Mouse (Mus musculus) kidney, postnatal 36 days (tissue): Measurements from ENCODE around the gene Ackr2.
A peak's percentile ranks its signal among the peaks of the same experiment; 100 is the strongest.

Experiments used
- DNase-seq, 2 experiments: peaks; one replicate each; pipeline ENCODE4 v3.0.0; 2021 to 2022; ENCODE audit warnings: mixed read lengths in 2 of 2

The Ackr2 gene

DNA sequence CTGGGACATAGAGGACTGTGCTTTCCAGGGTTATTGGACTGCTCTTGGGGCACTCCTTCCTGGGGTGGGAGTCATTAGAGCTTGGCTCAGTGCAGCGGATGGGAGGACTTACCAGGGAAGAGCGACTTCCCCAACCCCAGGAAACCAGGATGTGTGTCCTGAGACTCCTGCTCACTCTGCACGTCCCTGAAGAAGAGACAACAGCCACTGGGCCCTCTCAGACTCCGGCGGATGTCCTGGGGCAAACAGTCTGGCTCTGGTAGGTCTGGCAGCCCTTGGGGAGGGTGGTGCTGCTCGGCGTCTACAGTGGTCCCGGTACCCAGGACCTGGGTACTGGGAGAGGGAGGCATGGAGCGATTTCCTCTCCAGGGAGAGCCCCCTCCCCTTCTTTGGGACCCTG, at the start of gene Ackr2:
Gene Ackr2, plus strand, starts transcription at position 111 of the 400 bp plus-strand sequence.
- peak in 1 of 2 experiments; percentile 10 for DNase-seq

DNA sequence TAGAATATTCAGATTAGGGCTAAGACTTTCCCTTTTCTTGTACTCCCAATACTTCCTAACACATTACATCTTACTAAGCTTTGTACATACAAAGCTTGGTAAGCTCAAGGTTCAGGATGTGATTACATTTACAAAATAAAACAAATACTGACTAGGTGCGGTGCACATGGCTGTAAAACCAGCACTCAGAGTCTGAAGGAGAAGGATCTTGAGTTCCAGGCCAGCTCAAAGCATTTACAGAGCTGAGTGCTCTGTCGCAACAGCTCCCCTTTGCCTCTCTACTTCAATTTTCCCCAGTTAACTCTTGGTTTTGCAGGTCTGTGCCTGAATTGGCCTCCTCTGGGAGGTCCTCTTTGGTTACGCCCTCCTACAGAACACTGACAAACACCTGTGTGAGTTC, 43.9 kb upstream of the Ackr2 start:
- DNase-seq: no peak

DNA sequence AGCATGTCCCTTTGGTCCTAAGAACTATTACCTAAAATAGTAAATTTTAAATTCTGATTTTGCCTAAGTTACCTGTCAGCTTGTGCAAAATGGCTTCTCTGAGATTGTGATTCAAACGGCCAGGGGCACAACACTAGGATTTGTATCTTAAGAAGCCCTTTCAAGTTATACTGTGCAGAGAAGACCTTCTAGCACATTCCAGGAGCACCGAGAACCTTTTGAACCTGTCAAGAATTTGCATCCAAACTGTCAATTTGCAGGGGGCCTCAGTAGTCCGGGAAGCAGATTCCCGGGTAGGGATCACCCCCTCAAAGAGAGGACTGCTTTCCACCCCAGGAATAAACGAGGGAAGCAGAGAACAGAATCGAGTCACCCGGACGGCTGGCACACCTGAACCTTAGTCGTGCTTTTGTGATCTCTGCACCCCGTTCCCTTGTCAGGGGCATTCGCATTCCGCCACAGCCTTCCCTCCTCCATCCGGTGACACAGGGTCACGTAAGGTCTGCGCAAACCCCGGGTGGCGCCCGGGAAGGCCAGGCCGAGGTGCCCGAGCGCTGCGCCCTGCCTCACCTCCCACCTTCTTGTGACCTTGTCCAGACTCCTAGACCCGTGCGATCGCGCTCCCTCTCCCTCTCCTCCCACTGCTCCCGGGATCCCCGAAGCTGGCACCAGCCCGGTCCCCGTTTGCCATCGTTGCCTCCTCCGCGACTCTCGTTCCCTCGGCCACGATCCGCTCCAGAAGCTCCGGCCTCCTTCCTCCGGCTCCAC, 41.3 kb upstream of the Ackr2 start:
- DNase-seq: peak; percentile 60 to 72

DNA sequence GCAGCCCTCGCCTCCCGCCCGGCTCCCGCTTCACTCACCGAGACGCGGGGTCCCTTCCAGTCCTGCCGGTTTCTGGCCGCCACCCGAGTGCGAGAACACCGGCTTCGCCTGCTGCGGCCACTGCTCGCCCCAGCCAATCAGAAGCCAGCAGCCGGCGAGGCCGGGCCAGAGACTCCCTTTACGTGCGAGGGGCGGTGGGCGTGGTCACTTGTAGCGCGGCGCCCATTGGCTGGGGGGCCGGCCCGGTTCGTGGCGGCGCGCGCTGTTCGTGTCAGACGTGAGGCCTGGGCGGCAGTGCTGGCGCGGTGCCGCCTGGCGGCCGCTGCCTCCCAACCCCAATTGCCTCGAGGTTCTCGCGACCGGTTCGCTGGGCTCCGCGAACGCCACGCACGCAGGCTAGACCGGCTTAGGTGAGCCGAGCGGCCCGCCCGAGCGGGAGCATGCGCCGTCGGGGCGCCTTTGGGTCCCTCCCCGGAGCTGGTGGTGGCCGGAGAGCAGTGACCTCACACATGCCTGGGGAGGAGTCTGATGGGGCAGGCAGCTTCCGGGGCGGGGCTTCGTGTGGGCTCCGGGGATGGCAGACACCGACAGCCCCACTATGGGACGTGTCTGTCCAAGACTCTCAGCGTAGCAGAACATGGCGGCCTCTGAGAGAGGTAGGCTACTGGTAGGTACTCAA, 40.5 kb upstream of the Ackr2 start:
- DNase-seq: peak; percentile 98 to 99

DNA sequence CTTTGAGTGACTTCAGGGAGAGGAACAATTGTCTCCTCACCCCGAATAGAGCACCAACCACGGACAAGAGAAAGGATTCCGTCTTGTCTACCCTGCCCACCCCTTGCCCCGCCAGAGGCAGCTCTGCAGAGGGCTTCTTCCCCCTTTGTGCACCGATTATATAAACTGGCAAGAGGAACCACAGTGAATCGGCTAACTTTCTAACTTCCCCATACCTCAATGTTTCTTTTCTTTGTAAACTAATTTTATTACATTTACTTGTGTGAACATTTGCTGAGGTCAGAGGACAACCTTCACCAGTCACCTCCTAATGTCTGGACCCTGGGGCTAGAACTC, 40.0 kb upstream of the Ackr2 start, which contains the start of gene Higd1a:
Gene Higd1a, minus strand, starts transcription at position 210 of the 336 bp plus-strand sequence.
- no peak for DNase-seq

DNA sequence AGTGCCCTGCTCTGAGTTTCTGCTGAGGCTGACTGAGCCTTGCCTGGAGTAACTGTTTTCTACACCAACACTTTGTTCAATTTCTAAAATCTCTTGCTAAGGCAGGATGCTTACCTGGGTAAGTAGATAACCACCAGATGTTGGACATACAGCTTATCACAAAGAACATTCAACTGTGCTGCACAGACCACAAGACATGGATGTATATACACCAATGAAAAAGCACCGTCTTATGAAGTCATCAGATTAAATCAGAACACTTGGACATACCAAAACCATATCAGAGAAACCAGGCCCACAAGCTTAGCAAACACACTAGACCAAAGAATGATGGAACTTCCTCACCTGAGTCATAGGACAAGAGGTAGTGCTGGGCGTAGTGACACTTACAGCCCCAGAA, 38.8 kb upstream of the Ackr2 start:
- DNase-seq: no peak

DNA sequence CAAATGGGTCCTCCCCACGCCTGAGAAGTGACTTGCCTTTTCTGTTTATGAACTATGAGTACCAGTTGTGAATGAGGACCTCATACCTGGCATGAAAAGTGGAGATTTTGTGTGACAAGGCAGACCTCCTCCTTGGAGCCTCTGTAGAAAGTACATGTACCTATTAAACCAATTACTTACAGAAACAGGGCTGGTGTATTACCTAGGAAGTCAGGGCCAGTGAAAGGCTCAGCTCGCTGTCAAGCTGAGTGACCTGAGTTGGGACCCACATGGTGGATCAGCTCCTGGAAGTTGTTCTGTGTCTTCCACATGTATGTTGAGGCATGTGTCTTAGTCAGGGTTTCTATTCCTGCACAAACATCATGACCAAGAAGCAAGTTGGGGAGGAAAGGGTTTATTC, 37.2 kb upstream of the Ackr2 start:
- no peak for DNase-seq

DNA sequence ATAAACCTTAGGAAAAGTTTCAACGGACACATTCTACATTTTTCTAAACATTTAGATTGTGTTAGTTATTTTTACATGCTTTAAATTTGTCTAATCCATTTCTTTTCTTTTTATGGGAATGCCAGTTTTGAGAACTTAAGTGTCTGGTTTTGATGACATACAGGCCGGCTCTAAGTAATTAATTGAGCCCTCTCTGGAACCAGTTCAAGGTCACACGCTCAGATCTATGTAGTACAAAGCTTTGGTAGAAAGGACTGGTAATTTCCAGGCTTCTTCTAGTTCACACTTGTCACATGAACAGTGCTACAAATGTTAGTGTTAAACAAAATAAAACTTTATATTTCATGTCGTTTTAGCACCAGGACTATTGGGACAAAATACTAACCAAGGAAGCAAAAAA, 33.3 kb upstream of the Ackr2 start:
- DNase-seq: no peak

DNA sequence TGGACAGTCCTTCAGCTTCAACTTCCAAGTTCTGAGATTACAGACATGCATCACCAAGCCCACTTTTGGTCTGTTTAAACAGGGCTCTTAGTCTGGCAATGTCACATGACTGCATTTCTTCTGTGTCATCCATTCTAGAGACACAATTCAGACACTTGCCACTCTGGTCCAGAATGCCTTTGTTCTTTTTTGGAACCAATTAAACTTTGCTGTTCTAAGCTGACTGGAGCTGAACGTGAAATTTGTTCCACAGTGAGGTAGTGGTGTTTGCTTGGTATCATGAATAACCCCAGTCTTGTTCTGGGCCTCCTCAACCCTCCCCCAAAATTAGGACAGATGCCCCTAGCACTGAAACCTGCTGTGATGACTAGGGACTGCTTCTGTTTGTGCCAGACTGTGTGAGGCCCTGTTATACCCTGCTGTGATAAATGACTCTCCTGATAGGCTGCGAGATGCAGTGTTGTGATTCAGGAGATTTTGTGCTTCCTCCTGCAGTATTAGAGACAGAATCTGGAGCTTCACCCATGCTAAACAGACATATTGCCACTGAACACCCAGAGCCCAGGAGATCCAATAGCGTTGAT, 32.6 kb upstream of the Ackr2 start:
- DNase-seq: no peak

DNA sequence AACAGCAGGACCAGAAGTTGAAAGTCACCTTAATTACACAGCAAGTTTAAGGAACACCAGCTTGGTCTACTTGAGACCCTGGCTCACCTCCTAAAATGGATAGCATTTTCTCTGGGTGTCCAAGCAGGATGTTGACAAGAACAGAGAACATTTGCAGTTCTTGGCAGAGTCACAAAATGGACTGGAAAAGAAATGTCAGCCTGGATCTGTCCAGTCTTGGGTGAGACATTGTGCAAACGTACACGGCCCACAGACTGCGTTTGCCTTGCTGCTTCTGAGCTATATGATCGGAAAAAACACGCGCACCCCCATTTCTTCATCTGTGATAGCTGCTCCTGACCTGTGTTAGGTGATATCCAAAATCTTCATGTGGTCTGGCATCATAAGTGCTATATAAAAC, 30.5 kb upstream of the Ackr2 start:
- DNase-seq: peak in 1 of 2 experiments; percentile 45

DNA sequence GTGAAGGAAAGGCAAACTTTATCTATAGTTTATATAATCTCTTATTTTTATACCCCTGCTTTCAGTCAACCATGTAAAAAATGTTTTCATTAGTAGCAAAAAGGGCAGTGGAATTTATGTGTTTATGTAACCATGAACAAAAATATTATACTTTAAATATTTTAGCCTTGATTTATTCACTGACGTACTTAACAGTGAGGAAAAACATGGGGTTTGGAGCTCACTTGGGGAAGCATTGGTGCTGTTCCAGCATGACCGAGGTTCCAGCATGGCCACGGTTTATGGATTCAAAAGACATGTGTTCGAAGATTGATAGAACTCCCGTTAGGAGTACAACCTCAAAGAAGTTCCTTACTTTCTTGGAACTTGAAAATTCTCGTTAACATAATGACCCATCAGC, 29.9 kb upstream of the Ackr2 start:
- no peak for DNase-seq

DNA sequence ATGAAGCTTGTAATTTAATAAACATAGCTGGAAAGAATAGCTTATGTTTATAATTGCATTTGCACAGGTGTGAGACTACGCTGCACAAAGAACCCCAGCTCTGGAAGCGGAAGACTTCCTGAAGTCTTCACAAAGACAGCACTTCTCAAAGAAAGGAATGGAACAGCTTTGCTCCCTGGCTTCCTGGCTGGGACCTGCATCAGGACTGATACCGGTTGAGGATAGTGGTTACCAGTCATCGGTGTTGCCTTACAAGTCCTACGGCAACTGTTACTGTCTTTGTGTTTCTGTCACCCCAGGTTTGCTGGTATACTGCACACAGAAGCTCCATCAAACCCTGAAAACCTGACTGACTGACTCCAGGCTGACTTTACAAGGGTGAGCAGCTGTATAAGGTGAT, 28.7 kb upstream of the Ackr2 start:
- DNase-seq: no peak

DNA sequence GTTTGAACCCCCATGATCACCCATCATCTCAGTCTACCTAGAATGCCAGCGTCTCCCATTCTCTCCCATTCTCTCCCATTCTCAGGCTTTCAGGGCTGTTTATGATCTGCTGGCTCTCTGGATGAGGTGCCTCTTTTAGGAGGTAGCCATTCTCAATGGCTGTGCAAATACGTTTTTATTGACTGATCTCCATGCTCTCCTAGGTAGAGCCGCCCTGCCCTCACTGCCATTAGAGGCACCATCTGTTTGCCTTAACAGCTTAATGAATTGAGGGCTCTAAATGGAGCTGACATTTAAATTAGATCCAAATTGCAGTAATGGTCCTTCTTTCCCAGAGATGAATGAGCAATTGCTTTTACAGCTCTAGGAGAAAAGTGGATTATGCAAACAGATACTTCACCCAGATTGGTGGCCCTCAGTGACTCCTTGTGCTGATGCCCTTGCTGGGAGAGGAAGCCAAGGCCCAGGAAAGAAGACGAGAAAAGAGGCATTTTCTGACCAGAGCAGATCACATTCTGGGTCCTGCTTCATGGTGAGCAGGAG, 28.1 kb upstream of the Ackr2 start:
- DNase-seq: no peak

DNA sequence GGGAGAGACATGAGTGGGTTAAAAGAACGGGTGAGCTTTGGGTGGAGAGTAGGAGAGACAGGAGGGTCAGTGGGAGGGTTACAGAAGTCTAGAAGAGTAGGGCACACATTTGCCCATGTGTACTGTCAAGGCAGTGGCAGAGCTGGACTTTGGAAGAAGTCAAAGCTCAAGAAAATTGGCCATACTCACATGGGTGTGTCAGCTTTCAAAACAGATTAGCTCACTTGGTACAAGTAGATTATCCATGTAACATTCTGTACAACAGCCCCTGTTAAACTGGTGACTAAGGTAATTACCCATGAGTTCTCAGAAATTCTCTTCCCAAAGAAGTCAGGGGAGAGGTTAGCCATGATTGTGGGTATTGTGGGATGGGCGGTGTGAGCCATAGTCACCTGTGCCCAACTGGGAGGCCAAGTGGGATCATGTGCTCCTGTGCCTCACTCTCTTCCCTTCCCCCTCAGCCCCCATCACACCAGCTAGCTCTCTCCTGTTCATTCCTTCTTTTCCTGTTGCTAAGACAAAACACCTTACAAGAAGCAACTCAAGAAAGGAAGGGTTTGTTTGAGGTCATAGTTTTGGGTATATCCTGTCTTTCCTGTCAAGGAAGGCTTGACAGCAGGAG, 26.0 kb upstream of the Ackr2 start:
- DNase-seq: no peak

DNA sequence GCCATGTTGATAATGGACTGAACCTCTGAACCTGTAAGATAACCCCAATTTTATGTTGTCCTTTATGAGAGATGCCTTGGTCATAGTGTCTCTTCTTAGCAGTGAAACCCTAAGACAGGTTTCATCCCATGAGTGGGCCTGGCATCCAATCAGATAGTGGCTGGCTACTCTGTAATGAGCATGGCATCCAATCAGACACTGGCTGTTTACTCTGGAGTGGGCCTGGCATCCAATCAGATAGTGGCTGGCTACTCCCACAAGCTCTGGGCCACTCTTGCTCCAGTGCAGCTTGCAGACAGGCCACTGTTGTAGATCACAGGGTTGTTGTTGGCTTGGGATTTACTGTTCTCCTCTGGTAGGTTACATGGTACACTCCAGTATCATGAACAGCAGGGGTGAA, 24.6 kb upstream of the Ackr2 start:
- DNase-seq: no peak

DNA sequence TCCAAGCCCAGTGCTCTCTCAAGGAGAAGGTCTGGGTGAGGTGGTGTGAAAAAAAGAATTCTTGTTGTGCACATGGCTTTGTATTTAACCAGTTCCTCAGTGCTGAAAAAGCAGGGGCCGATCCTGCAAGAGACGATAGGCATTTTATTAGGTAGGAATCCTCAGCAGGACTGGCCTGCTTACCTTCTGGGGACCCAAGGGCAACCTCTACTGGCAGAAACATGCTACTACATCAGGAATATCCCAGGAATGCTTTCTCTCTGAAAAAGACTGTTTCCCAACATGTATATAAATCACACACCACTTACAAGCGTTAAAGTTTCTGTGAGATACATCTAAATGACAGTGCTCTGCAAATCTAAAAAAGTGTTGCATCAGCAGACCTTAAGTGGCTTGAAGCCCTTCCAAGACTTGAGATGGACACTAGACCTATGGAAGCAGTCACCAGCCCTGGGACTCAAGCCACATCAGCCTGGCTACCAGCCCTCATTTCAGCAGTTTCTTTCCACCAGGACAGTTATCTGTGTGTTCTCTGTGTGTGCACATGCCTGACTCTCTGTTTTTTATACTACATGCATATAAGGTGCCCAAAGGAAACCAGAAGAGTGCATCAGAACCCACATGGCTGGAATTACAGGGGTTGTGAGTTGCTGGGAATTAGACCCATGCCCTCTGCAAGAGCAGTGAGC, 21.0 kb upstream of the Ackr2 start:
- DNase-seq: peak; percentile 71 to 78

DNA sequence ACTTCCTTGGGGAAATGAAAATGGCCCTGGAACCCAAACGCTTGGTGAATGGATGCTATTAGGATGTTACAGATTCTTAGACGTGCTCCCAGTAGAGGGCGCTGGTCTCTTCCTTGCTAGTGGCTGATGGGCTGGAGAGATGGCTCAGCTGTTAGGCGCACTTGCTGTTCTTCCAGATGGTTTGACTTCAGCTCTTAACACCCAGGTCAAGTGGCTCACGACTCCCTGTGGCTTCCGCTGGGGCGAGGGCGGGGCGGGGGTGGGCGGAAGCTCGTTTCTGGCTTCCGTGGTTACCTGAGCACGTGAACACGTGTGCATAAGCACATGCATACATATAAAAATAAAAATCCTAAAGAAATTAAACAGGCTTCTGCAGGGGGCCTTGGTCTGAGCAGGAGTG, 17.3 kb upstream of the Ackr2 start:
- DNase-seq: peak; percentile 75 to 87

DNA sequence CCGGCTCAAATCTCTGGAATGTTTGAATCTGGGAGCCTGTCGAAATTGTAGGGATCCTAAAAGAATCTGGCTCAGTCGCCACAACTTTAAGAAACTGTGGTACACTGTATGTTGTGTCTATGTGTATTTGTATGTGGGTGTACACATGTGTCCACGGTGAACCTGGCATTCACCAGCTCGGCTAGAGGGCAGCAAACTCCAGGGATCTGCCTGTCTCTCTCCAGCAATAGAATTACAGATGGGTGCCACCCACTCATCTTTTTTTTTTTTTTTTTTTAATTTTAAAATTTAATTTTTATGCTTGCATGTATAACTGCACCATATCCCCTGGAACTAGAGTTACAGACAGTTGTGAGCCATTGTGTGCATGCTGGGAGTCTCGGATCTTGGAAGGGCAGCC, 16.9 kb upstream of the Ackr2 start:
- peak in 1 of 2 experiments; percentile 33 for DNase-seq

DNA sequence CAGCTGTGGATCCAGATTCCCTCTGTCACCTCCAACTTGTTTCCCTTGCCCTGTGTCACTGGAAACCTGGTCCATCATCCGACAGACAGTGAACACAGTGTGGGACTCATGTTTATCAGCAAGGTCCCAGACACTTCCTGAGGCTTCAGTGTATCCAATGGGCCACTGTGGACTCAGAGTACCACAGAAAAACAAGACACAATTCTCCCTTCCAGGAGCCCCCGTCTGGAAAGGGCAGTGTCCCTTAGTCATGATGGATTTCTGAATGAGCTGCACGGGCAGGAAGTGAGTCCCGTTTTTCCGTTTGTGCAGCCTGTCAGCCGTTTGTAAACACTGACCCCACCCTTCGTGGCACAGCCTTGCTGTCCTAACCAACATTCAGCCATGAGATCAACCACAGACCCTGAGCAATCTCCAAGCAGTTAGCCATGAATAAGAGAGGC, 16.1 kb upstream of the Ackr2 start:
- peak; percentile 25 to 29 for DNase-seq

DNA sequence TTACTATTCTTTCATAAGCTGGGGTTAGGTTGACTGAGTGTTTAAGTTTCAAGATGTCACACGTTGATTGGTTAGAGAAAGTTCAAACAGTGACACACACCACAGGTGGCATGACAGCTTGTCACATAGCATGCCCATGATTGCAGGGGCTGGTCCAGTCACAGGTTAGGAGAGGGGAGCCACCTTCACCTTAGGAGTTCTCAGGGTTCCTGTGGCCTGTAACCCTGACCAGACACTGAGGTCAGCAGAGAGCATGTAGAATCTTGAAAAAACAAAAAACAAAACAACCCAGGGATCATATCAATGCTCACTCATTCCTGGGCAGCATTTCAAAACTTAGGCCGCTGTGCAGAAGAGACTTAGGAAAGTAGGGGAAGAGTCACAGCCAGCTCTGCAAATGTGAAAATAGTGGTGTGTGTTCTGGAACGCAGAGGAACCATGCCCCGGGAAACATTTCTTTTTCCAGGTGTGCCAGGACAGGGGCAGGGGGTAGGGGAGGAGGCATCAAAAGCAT, 8.2 kb upstream of the Ackr2 start:
- no peak for DNase-seq

DNA sequence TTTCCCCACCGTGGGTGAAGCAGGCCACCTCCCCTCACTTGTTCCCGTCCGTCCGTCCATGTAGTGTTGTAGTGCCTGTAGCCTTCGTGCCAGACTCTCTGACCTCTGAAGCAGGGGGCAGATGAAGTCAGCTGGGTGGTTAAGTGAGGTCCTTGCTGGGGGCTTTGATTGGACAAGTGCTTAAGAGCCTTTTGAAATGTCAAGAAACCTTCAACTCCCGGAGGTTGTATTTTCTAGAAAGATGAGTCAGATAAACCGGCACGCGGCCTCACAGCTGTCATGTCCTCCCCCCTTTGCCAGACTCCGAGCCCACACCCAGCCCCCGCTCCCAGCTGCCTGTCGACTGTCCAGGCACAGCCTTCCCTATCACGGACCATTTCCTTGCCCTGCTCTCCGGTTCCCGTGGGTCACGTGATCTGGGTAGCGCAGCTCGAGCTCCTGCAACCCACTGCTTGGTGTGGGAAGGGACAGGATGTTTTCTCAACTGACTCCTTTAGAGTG, 7.7 kb upstream of the Ackr2 start:
- DNase-seq: peak; percentile 68 to 74

DNA sequence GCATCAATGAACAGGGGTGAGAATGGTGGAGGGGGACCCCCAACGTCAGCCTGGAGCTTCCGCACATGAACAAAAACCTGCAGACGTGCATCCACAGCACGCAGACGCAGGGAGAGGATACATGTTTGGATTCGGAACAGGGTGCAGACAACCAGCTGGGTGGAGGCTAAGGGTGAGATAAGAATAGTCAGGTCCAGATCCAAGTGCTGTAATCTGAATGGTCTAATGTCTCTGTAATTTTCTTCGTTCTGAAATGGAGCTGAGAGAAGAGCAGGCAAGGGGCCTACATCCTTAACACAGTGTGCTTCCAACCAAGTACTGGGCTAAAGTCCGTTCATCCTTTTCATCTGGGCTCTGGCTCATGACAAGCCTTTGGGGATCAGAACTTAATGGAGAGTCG, 6.9 kb upstream of the Ackr2 start:
- no peak for DNase-seq
